Mouse (Mus musculus) liver, embryonic 14.5 days (tissue): ENCODE data around the gene Ddit4. TPM values are rescaled to one million over a fixed set of nuclear protein-coding genes. Genes with fewer than 3 reads are reported as not detected.

Source experiments
- ATAC-seq: fragments of 200-750 bp; cut with Nextera tagmentation; 2 replicates; pipeline ENCODE4 v1.8.0; 2017; ENCODE audit warnings: moderate number of reproducible peaks, mild to moderate bottlenecking, moderate library complexity; ENCODE audit not compliant: insufficient read depth
- DNase-seq, 3 experiments: peaks; one replicate each; pipeline ENCODE4 v3.0.0-alpha.2; 2012 to 2013; ENCODE audit warnings: low read depth in 3 of 3, low spot score in 3 of 3
- H3K27ac ChIP-seq: fragments of 300-500 bp; sonication (generic); 2 replicates; pipeline ENCODE4 v1.5.1; 2014; ENCODE audit warnings: moderate library complexity, mild to moderate bottlenecking, control low read depth, inconsistent platforms
- H3K27me3 ChIP-seq: fragments of 300-500 bp; sonication (generic); 2 replicates; pipeline ENCODE4 v1.6.1; 2014; ENCODE audit warnings: mild to moderate bottlenecking, low read length, moderate library complexity; ENCODE audit not compliant: control insufficient read depth, insufficient read depth
- H3K36me3 ChIP-seq: fragments of 300-500 bp; sonication (generic); replicated peaks from 2 replicates; pipeline ENCODE4 v1.6.1; 2014; ENCODE audit warnings: low read depth; ENCODE audit not compliant: control insufficient read depth, insufficient read depth
- H3K4me1 ChIP-seq, 2 experiments: fragments of 200-500 bp in 1 of 2; fragments of 300-500 bp in 1 of 2; sonication (generic) in 1 of 2; replicated peaks; 2 replicates each; pipeline ENCODE4 v1.6.1; 2012 to 2014; ENCODE audit warnings: antibody characterized with exemption in 1 of 2, inconsistent platforms in 1 of 2, low read length in 1 of 2; ENCODE audit not compliant: control insufficient read depth in 2 of 2, insufficient read depth in 2 of 2
- H3K4me2 ChIP-seq: fragments of 300-500 bp; sonication (generic); 2 replicates; pipeline ENCODE4 v1.6.1; 2014; ENCODE audit warnings: low read depth, mild to moderate bottlenecking, control low read depth, moderate library complexity
- H3K4me3 ChIP-seq, 2 experiments: fragments of 200-500 bp in 1 of 2; fragments of 300-500 bp in 1 of 2; sonication (generic) in 1 of 2; 2 replicates each; pipeline ENCODE4 v1.5.1; 2012 to 2014; ENCODE audit warnings: low read depth in 2 of 2, low read length in 2 of 2, mild to moderate bottlenecking in 2 of 2, control low read depth in 1 of 2, inconsistent platforms in 1 of 2, moderate library complexity in 1 of 2; ENCODE audit not compliant: insufficient read depth in 1 of 2
- H3K9ac ChIP-seq: fragments of 300-500 bp; sonication (generic); replicated peaks from 2 replicates; pipeline ENCODE4 v1.6.1; 2014; ENCODE audit warnings: mild to moderate bottlenecking, control low read depth, moderate library complexity
- H3K9me3 ChIP-seq: fragments of 300-500 bp; sonication (generic); 2 replicates; pipeline ENCODE4 v1.6.1; 2016; ENCODE audit warnings: low read length, mixed read lengths; ENCODE audit not compliant: control insufficient read depth
- CTCF ChIP-seq: IDR thresholded peaks from 2 replicates; pipeline ENCODE4 v1.5.1; 2016; ENCODE audit warnings: antibody characterized with exemption, low read depth, control low read depth
- EP300 ChIP-seq: IDR thresholded peaks from 2 replicates; pipeline ENCODE4 v1.6.1; 2016; ENCODE audit warnings: antibody characterized with exemption, low read depth
- WGBS: fragments of 180-500 bp; shearing (Covaris S2); extraction: QIAGEN DNeasy Blood & Tissue Kit; methylation state at CpG from one replicate; pipeline ENCODE4 v1.1.7; 2014; ENCODE audit not compliant: insufficient replicate concordance; 5-methylcytosine and 5-hydroxymethylcytosine counted together
- polyA plus RNA-seq, 2 experiments: library from polyadenylated mRNA; depleted of rRNA in 1 of 2; stranded (reverse) in 1 of 2; unstranded in 1 of 2; fragments of >200 nt; fragmentation: Nextera tagmentation in 1 of 2; extraction: Ambion mirVana in 1 of 2; gene quantifications; 2 replicates each; pipeline versions ENCODE4 v1.2.1 to v1.2.3; 2012 to 2014

The Ddit4 gene
- polyA plus RNA-seq, 2 experiments, result 0.39 to 3.3 TPM

- no peak for ATAC-seq
Measured at GRCm38 (mm10) chr10:59977715-59978343, 26.2 kb upstream of the Ddit4 start.

GRCm38 (mm10) chr10:59977141-59977540 lies 25.5 kb upstream of the Ddit4 start:
- DNase-seq, result no peak
- H3K9ac ChIP-seq, result no peak overlapping the region
- TF ChIP-seq CTCF (no peak), EP300 (no peak)
- no peak for ATAC-seq
- 58% methylated on average over 2 of the region's 4 CpGs for WGBS
- no peaks in the 10 kb centered on the region for H3K27me3 ChIP-seq
- H3K27ac ChIP-seq, result no peak overlapping the region
- no peak overlapping the region for H3K4me3 ChIP-seq
- no peak overlapping the region for H3K4me2 ChIP-seq
- peaks cover 0 to 21% of the 10 kb centered on the region in 2 experiments; a peak in 2 of 4 replicates for H3K4me1 ChIP-seq
- no peaks in the 10 kb centered on the region for H3K9me3 ChIP-seq
- H3K36me3 ChIP-seq, result no peaks in the 10 kb centered on the region

More at GRCm38 (mm10) chr10:59977715-59978343, 26.2 kb upstream of the Ddit4 start:
- WGBS, result 68% methylated on average over 5 of the region's 5 CpGs
- Histone ChIP-seq H3K9me3 (no peaks in the 10 kb centered on the region), H3K36me3 (no peaks in the 10 kb centered on the region), H3K27me3 (no peaks in the 10 kb centered on the region), H3K9ac (no peak overlapping the region), H3K4me3 (no peak overlapping the region), H3K4me1 (peaks cover 0 to 21% of the 10 kb centered on the region in 2 experiments; a peak in 2 of 4 replicates), H3K27ac (no peak overlapping the region), H3K4me2 (no peak overlapping the region)
- TF ChIP-seq EP300, result no peak
- TF ChIP-seq CTCF, result no peak
- DNase-seq, result no peak

- no peak for DNase-seq
- H3K9me3 ChIP-seq, result no peaks in the 10 kb centered on the region
- peaks cover 0 to 26% of the 10 kb centered on the region in 2 experiments for H3K4me1 ChIP-seq
- H3K27ac ChIP-seq, result no peak overlapping the region
- H3K4me2 ChIP-seq, result no peak overlapping the region
- H3K36me3 ChIP-seq, result no peaks in the 10 kb centered on the region
- H3K4me3 ChIP-seq, result no peak overlapping the region
- WGBS, result 44% methylated on average over 3 of the region's 3 CpGs
- no peak for ATAC-seq
- TF ChIP-seq EP300 (no peak), CTCF (no peak)
- no peak overlapping the region for H3K9ac ChIP-seq
- H3K27me3 ChIP-seq, result no peaks in the 10 kb centered on the region; the same call in none of the 2 replicates
Measured at GRCm38 (mm10) chr10:59974786-59975185, 23.2 kb upstream of the Ddit4 start.

- no peak for ATAC-seq
Measured at GRCm38 (mm10) chr10:59974191-59974664, 22.6 kb upstream of the Ddit4 start.

GRCm38 (mm10) chr10:59973400-59973799 lies 21.8 kb upstream of the Ddit4 start:
- DNase-seq (no peak), ATAC-seq (no peak)
- Histone ChIP-seq H3K27ac (no peak overlapping the region), H3K27me3 (no peaks in the 10 kb centered on the region; the same call in none of the 2 replicates), H3K36me3 (no peaks in the 10 kb centered on the region), H3K9me3 (no peaks in the 10 kb centered on the region), H3K4me3 (no peak overlapping the region), H3K4me1 (peaks cover 0 to 22% of the 10 kb centered on the region in 2 experiments), H3K9ac (no peak overlapping the region), H3K4me2 (no peak overlapping the region)
- TF ChIP-seq EP300 (no peak), CTCF (no peak)
- 74% methylated on average over 4 of the region's 4 CpGs for WGBS

More at GRCm38 (mm10) chr10:59974191-59974664, 22.6 kb upstream of the Ddit4 start:
- DNase-seq, result no peak
- no peak for TF ChIP-seq CTCF
- no peak for TF ChIP-seq EP300
- H3K4me2 ChIP-seq, result no peak overlapping the region
- WGBS, result 20% methylated on average over 6 of the region's 6 CpGs
- no peak overlapping the region for H3K4me3 ChIP-seq
- H3K9me3 ChIP-seq, result no peaks in the 10 kb centered on the region
- H3K27me3 ChIP-seq, result no peaks in the 10 kb centered on the region; the same call in none of the 2 replicates
- no peaks in the 10 kb centered on the region for H3K36me3 ChIP-seq
- H3K4me1 ChIP-seq, result peaks cover 0 to 29% of the 10 kb centered on the region in 2 experiments
- H3K9ac ChIP-seq, result no peak overlapping the region
- no peak overlapping the region for H3K27ac ChIP-seq
